Mouse (Mus musculus): Measurements from ENCODE around the gene Oaz1.

DNA sequence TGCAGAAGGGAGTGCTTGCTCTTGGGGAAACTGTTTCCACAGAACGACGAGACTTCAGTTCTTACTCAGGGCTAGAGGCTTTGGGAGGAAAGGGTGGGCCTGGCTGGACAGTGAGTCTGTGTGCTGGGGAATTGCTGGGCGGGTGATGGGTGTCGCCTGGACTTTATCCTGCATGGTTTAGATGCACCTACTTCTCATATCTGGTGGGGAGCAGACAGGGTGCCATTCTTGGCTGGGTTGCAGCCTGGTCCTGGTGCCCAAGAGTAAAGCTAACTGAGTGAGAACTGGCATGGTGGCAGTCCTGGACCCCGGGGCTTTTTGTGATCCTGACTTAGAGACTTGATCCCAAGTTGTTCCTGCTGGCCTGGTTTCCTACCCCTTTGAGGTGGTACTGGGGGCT lies 30.5 kb downstream of the Oaz1 start:
- no peak for TF ChIP-seq CTCF (IDR thresholded peaks at IDR 0.05; ENCODE audit: borderline replicate concordance, insufficient read depth, low read depth, low read length)
- TF ChIP-seq POLR2A (IDR thresholded peaks at IDR 0.05; ENCODE audit: borderline replicate concordance, insufficient read depth, low read length) = no peak

All from cerebellum, adult 2 months (tissue).